Mouse (Mus musculus) midbrain, embryonic 15.5 days (tissue): ENCODE measurements around the gene Cdc123. TPM values are rescaled to one million over a fixed set of nuclear protein-coding genes. Genes with fewer than 3 reads are reported as not detected.

ENCODE experiments used
- ATAC-seq: fragments of 200-750 bp; cut with Nextera tagmentation; replicated peaks from 2 replicates; pipeline ENCODE4 v1.8.0; 2017; ENCODE audit warnings: moderate TSS enrichment
- H3K27ac ChIP-seq: fragments of 300-500 bp; sonication (generic); 2 replicates; pipeline ENCODE4 v1.5.1; 2015; ENCODE audit warnings: mild to moderate bottlenecking, inconsistent platforms
- H3K27me3 ChIP-seq: fragments of 300-500 bp; sonication (generic); replicated peaks from 2 replicates; pipeline ENCODE4 v1.6.1; 2015; ENCODE audit warnings: inconsistent platforms
- H3K36me3 ChIP-seq: fragments of 300-500 bp; sonication (generic); replicated peaks from 2 replicates; pipeline ENCODE4 v1.6.1; 2015; ENCODE audit warnings: inconsistent platforms
- H3K4me1 ChIP-seq: fragments of 300-500 bp; sonication (generic); 2 replicates; pipeline ENCODE4 v1.6.1; 2015; ENCODE audit warnings: inconsistent platforms
- H3K4me2 ChIP-seq: fragments of 300-500 bp; sonication (generic); 2 replicates; pipeline ENCODE4 v1.6.1; 2015; ENCODE audit warnings: inconsistent platforms, mild to moderate bottlenecking, moderate library complexity
- H3K4me3 ChIP-seq: fragments of 300-500 bp; sonication (generic); 2 replicates; pipeline ENCODE4 v1.5.1; 2015; ENCODE audit warnings: mild to moderate bottlenecking, inconsistent platforms
- H3K9ac ChIP-seq: fragments of 300-500 bp; sonication (generic); 2 replicates; pipeline ENCODE4 v1.6.1; 2015; ENCODE audit warnings: mild to moderate bottlenecking, inconsistent platforms
- H3K9me3 ChIP-seq: fragments of 300-500 bp; sonication (generic); 2 replicates; pipeline ENCODE4 v1.6.1; 2016; ENCODE audit warnings: inconsistent platforms
- WGBS: fragments of 180-500 bp; shearing (Covaris S2); methylation state at CpG from one replicate; pipeline ENCODE4 v1.1.7; 2015; ENCODE audit warnings: mixed read lengths; 5-methylcytosine and 5-hydroxymethylcytosine counted together
- polyA plus RNA-seq: library from polyadenylated mRNA; unstranded; fragments of >200 nt; fragmentation: Nextera tagmentation; extraction: Ambion mirVana; gene quantifications from 2 replicates; pipeline ENCODE4 v1.2.1, GENCODE M21; 2015

Cdc123 gene
- polyA plus RNA-seq, 1 experiment from 2014 or later: 289 TPM

- no peak for ATAC-seq
- Histone ChIP-seq H3K9me3 (no peaks in the 10 kb centered on the region), H3K27me3 (no peaks in the 10 kb centered on the region), H3K4me2 (no peak overlapping the region), H3K4me3 (no peak overlapping the region), H3K27ac (no peak overlapping the region), H3K4me1 (no peaks in the 10 kb centered on the region), H3K36me3 (no peaks in the 10 kb centered on the region), H3K9ac (no peak overlapping the region)
- WGBS: 86% methylated on average over 2 of the region's 2 CpGs
Observed at GRCm38 (mm10) chr2:5758569-5758968, 86.4 kb downstream of the Cdc123 start.

DNA sequence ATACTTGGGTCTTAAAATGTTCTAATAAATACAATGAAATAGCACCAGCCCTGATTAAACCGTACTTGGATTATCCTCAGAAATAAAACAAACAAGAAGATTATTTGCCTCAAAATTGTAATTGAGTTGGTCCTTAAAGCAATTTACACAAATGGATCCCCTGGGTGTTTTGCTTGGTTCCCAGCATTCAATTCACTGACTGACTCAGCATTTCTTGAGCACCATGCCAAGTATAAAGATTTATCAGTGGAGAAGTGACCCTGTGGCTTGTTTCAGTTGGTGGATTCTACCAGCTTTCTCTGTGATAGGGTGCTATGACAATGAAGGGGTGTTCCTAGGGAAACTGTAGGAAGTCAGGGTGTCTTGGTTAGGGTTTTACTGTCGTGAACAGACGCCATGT, 94.1 kb downstream of the Cdc123 start:
- Histone ChIP-seq H3K9me3 (no peaks in the 10 kb centered on the region), H3K4me2 (no peak overlapping the region), H3K9ac (no peak overlapping the region), H3K4me3 (no peak overlapping the region), H3K36me3 (no peaks in the 10 kb centered on the region), H3K27me3 (no peaks in the 10 kb centered on the region), H3K4me1 (no peaks in the 10 kb centered on the region), H3K27ac (no peak overlapping the region)
- whole genome bisulfite sequencing: 85% methylated on average over 3 of the region's 3 CpGs
- ATAC-seq: no peak

DNA sequence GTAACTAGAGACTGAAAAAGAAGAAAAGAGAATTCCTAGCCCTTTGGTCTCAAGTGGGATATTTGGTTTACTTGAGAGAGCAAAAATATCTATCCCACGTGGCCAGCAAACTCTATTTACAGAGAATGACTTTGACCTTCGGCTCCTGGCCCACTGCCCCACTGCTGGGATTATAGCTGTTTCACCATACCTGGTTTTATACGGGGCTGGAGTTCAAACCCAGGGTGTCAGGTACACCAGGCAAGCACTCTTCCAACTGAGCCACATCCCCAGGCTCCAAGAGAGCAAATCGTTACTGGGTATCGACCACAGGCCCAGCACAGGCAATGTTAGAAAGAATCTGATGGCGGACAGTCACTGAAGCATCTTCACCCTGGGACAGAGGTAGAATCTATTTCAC, 95.8 kb downstream of the Cdc123 start:
- WGBS: 85% methylated on average over 6 of the region's 6 CpGs
- ATAC-seq: no peak
- H3K4me3 ChIP-seq: no peak overlapping the region

GRCm38 (mm10) chr2:5747545-5748043, 97.4 kb downstream of the Cdc123 start:
- H3K4me1 ChIP-seq: no peaks in the 10 kb centered on the region
- no peak for ATAC-seq
- no peak overlapping the region for H3K27ac ChIP-seq
- no peak overlapping the region for H3K9ac ChIP-seq
- no peak overlapping the region for H3K4me2 ChIP-seq
- H3K27me3 ChIP-seq: no peaks in the 10 kb centered on the region
- H3K9me3 ChIP-seq: no peaks in the 10 kb centered on the region
- H3K4me3 ChIP-seq: no peak overlapping the region
- no peaks in the 10 kb centered on the region for H3K36me3 ChIP-seq
- WGBS: 86% methylated on average over 5 of the region's 5 CpGs

More for the DNA sequence above, 95.8 kb downstream of the Cdc123 start:
- no peaks in the 10 kb centered on the region for H3K9me3 ChIP-seq
- no peak overlapping the region for H3K9ac ChIP-seq
- H3K27me3 ChIP-seq: no peaks in the 10 kb centered on the region
- H3K36me3 ChIP-seq: no peaks in the 10 kb centered on the region
- no peak overlapping the region for H3K27ac ChIP-seq
- no peaks in the 10 kb centered on the region for H3K4me1 ChIP-seq
- no peak overlapping the region for H3K4me2 ChIP-seq

GRCm38 (mm10) chr2:5746529-5746928, 98.4 kb downstream of the Cdc123 start:
- no peak for ATAC-seq
- Histone ChIP-seq H3K27ac (no peak overlapping the region), H3K4me3 (no peak overlapping the region), H3K4me1 (no peaks in the 10 kb centered on the region), H3K36me3 (no peaks in the 10 kb centered on the region), H3K9me3 (no peaks in the 10 kb centered on the region), H3K9ac (no peak overlapping the region), H3K27me3 (no peaks in the 10 kb centered on the region), H3K4me2 (no peak overlapping the region)
- WGBS: 81% methylated on average over 12 of the region's 12 CpGs

Other genes starting within 250 kb of the Cdc123 start
- 6.3 and 6.7 TPM in 2 replicates for gene Camk1d, start 130.6 kb downstream of the Cdc123 start, polyA plus RNA-seq
- gene Nudt5, start 145 bp downstream of the Cdc123 start, polyA plus RNA-seq: 21.2 and 22.0 TPM in 2 replicates
- 1.1 and 1.4 TPM in 2 replicates for gene Gm13199, start 17.8 kb upstream of the Cdc123 start, polyA plus RNA-seq
- 110 and 114 TPM in 2 replicates for gene Sec61a2, start 50.3 kb upstream of the Cdc123 start, polyA plus RNA-seq
- 7.4 and 8.4 TPM in 2 replicates for gene Dhtkd1, start 97.6 kb upstream of the Cdc123 start, polyA plus RNA-seq
- 8.3 and 8.8 TPM in 2 replicates for gene Upf2, start 106.3 kb upstream of the Cdc123 start, polyA plus RNA-seq